Mouse (Mus musculus) E14TG2a.4 (cell line): ENCODE data around the gene Rgs19.

Experiments
- H3K27me3 ChIP-seq: 2 replicates; pipeline ENCODE4 v1.6.1; 2014; ENCODE audit warnings: low read length, control low read depth; ENCODE audit not compliant: insufficient read depth
- H3K36me3 ChIP-seq: 2 replicates; pipeline ENCODE4 v1.6.1; 2014; ENCODE audit warnings: low read length, control low read depth; ENCODE audit not compliant: insufficient read depth
- H3K4me1 ChIP-seq: replicated peaks from 2 replicates; pipeline ENCODE4 v1.6.1; 2014; ENCODE audit warnings: low read depth, low read length, control low read depth
- H3K4me3 ChIP-seq: replicated peaks from 2 replicates; pipeline ENCODE4 v1.5.1; 2014; ENCODE audit warnings: mild to moderate bottlenecking, low read length
- H3K9me3 ChIP-seq: 2 replicates; pipeline ENCODE4 v1.6.1; 2014; ENCODE audit warnings: low read length, control low read depth
- CTCF ChIP-seq: conservative IDR thresholded peaks from 2 replicates; pipeline ENCODE4 v1.5.1; 2014; ENCODE audit warnings: low read length
- NANOG ChIP-seq: IDR thresholded peaks from 2 replicates; pipeline ENCODE4 v1.6.1; 2014; ENCODE audit warnings: borderline replicate concordance, low read length, mixed read lengths
- POU5F1 ChIP-seq: IDR thresholded peaks from 2 replicates; pipeline ENCODE4 v1.6.1; 2014; ENCODE audit warnings: low read length, borderline replicate concordance

Rgs19 gene

GRCm38 (mm10) chr2:181691083-181691482, 2.7 kb downstream of the Rgs19 start:
- Histone ChIP-seq H3K4me3 (no peak overlapping the region), H3K36me3 (peaks cover 62% of the 10 kb centered on the region), H3K9me3 (no peaks in the 10 kb centered on the region), H3K4me1 (peaks cover 46% of the 10 kb centered on the region), H3K27me3 (peaks cover 37% of the 10 kb centered on the region)
- TF ChIP-seq POU5F1 (no peak), CTCF (no peak), NANOG (no peak)

- H3K27me3 ChIP-seq: peaks cover 23% of the 10 kb centered on the region
- peaks cover 76% of the 10 kb centered on the region for H3K36me3 ChIP-seq
- TF ChIP-seq POU5F1: no peak
- TF ChIP-seq CTCF: no peak
- TF ChIP-seq NANOG: no peak
- peaks cover 46% of the 10 kb centered on the region for H3K4me1 ChIP-seq
- H3K9me3 ChIP-seq: no peaks in the 10 kb centered on the region
- no peak overlapping the region for H3K4me3 ChIP-seq
These were observed 4.2 kb downstream of the Rgs19 start for GRCm38 (mm10) chr2:181689466-181690160.

- Histone ChIP-seq H3K36me3 (peaks cover 83% of the 10 kb centered on the region), H3K4me1 (peaks cover 30% of the 10 kb centered on the region), H3K9me3 (no peaks in the 10 kb centered on the region), H3K4me3 (no peak overlapping the region), H3K27me3 (peaks cover 21% of the 10 kb centered on the region)
- TF ChIP-seq NANOG (no peak), POU5F1 (no peak), CTCF (no peak)
These were observed 6.2 kb downstream of the Rgs19 start for GRCm38 (mm10) chr2:181687586-181687985.

GRCm38 (mm10) chr2:181685686-181686085, 8.1 kb downstream of the Rgs19 start:
- Histone ChIP-seq H3K36me3 (peaks cover 66% of the 10 kb centered on the region), H3K4me3 (no peak overlapping the region), H3K27me3 (peaks cover 30% of the 10 kb centered on the region), H3K4me1 (peaks cover 24% of the 10 kb centered on the region), H3K9me3 (no peaks in the 10 kb centered on the region)
- TF ChIP-seq POU5F1 (no peak), CTCF (no peak), NANOG (no peak)

- no peak for TF ChIP-seq NANOG
- no peak for TF ChIP-seq POU5F1
- TF ChIP-seq CTCF: no peak
- Histone ChIP-seq H3K4me3 (no peak overlapping the region), H3K36me3 (peaks cover 56% of the 10 kb centered on the region), H3K27me3 (peaks cover 34% of the 10 kb centered on the region), H3K9me3 (no peaks in the 10 kb centered on the region), H3K4me1 (peaks cover 19% of the 10 kb centered on the region)
These were observed 9.1 kb downstream of the Rgs19 start for GRCm38 (mm10) chr2:181684713-181685112.

- Histone ChIP-seq H3K9me3 (no peaks in the 10 kb centered on the region), H3K36me3 (peaks cover 43% of the 10 kb centered on the region), H3K4me1 (peaks cover 21% of the 10 kb centered on the region), H3K27me3 (peaks cover 34% of the 10 kb centered on the region), H3K4me3 (no peak overlapping the region)
- TF ChIP-seq CTCF: no peak
- TF ChIP-seq NANOG: no peak
- no peak for TF ChIP-seq POU5F1
These were observed 10.4 kb downstream of the Rgs19 start for GRCm38 (mm10) chr2:181683381-181683780.

GRCm38 (mm10) chr2:181681978-181682377, 11.8 kb downstream of the Rgs19 start:
- no peak overlapping the region for H3K4me3 ChIP-seq
- peaks cover 34% of the 10 kb centered on the region for H3K27me3 ChIP-seq
- peaks cover 34% of the 10 kb centered on the region for H3K4me1 ChIP-seq
- H3K9me3 ChIP-seq: no peaks in the 10 kb centered on the region
- peaks cover 29% of the 10 kb centered on the region; the same call in 1 of the 2 replicates for H3K36me3 ChIP-seq
- TF ChIP-seq NANOG (no peak), CTCF (no peak), POU5F1 (no peak)

GRCm38 (mm10) chr2:181680716-181681117, 13.1 kb downstream of the Rgs19 start:
- Histone ChIP-seq H3K9me3 (no peaks in the 10 kb centered on the region), H3K4me1 (peaks cover 46% of the 10 kb centered on the region), H3K36me3 (peaks cover 17% of the 10 kb centered on the region; the same call in 1 of the 2 replicates), H3K4me3 (peak overlapping the region; percentile 84), H3K27me3 (peaks cover 34% of the 10 kb centered on the region)
- TF ChIP-seq POU5F1: no peak

- TF ChIP-seq NANOG (no peak), POU5F1 (no peak), CTCF (no peak)
- peaks cover 52% of the 10 kb centered on the region for H3K4me1 ChIP-seq
- peak within 1 kb of the TSS; percentile 84 for H3K4me3 ChIP-seq
- peaks cover 34% of the 10 kb centered on the region for H3K27me3 ChIP-seq
- H3K36me3 ChIP-seq: peaks cover 11% of the 10 kb centered on the region; the same call in 1 of the 2 replicates
- no peaks in the 10 kb centered on the region for H3K9me3 ChIP-seq
These were observed 13.6 kb downstream of the Rgs19 start, which contains the start of gene Tcea2 for GRCm38 (mm10) chr2:181679951-181680715. Gene Tcea2, plus strand, starts transcription at chr2:181680310.
